Mouse (Mus musculus) liver, embryonic 13.5 days (tissue): Measurements from ENCODE around the gene Fpgs. TPM values are rescaled to one million over a fixed set of nuclear protein-coding genes. Genes with fewer than 3 reads are reported as not detected.

ENCODE experiments used
- ATAC-seq: fragments of 200-750 bp; cut with Nextera tagmentation; 2 replicates; pipeline ENCODE4 v1.8.0; 2017; ENCODE audit warnings: low read depth, mild to moderate bottlenecking, moderate number of reproducible peaks, moderate library complexity
- DNase-seq: peaks from one replicate; pipeline ENCODE4 v3.0.0; 2022
- H3K27ac ChIP-seq: fragments of 300-500 bp; sonication (generic); 2 replicates; pipeline ENCODE4 v1.5.1; 2015; ENCODE audit warnings: moderate library complexity, mild to moderate bottlenecking, inconsistent platforms
- H3K27me3 ChIP-seq: fragments of 300-500 bp; sonication (generic); 2 replicates; pipeline ENCODE4 v1.6.1; 2015; ENCODE audit warnings: mild to moderate bottlenecking, inconsistent platforms
- H3K36me3 ChIP-seq: fragments of 300-500 bp; sonication (generic); 2 replicates; pipeline ENCODE4 v1.6.1; 2015; ENCODE audit warnings: mild to moderate bottlenecking, inconsistent platforms
- H3K4me1 ChIP-seq: fragments of 300-500 bp; sonication (generic); replicated peaks from 2 replicates; pipeline ENCODE4 v1.6.1; 2015; ENCODE audit warnings: inconsistent platforms
- H3K4me2 ChIP-seq: fragments of 300-500 bp; sonication (generic); 2 replicates; pipeline ENCODE4 v1.6.1; 2015; ENCODE audit warnings: inconsistent platforms, mild to moderate bottlenecking, moderate library complexity
- H3K4me3 ChIP-seq: fragments of 300-500 bp; sonication (generic); replicated peaks from 2 replicates; pipeline ENCODE4 v1.5.1; 2015; ENCODE audit warnings: mild to moderate bottlenecking, inconsistent platforms
- H3K9ac ChIP-seq: fragments of 300-500 bp; sonication (generic); 2 replicates; pipeline ENCODE4 v1.6.1; 2015; ENCODE audit warnings: mild to moderate bottlenecking, inconsistent platforms
- H3K9me3 ChIP-seq: fragments of 300-500 bp; sonication (generic); replicated peaks from 2 replicates; pipeline ENCODE4 v1.6.1; 2016; ENCODE audit warnings: inconsistent platforms
- WGBS: fragments of 180-500 bp; shearing (Covaris S2); methylation state at CpG from one replicate; pipeline ENCODE4 v1.1.7; 2015; ENCODE audit not compliant: insufficient replicate concordance; 5-methylcytosine and 5-hydroxymethylcytosine counted together
- microRNA counts: library from miRNA; unstranded; fragments of <30 nt; microRNA quantifications from one replicate; lab custom pipeline; 2016
- microRNA-seq: library from miRNA; unstranded; fragments of <30 nt; microRNA quantifications from one replicate; pipeline ENCODE4, GENCODE M21; 2016
- polyA plus RNA-seq: library from polyadenylated mRNA; unstranded; fragments of >200 nt; fragmentation: Nextera tagmentation; extraction: Ambion mirVana; gene quantifications from 2 replicates; pipeline ENCODE4 v1.2.1, GENCODE M21; 2015

Fpgs gene
- polyA plus RNA-seq, 1 experiment from 2014 or later = 31.1 TPM

DNA sequence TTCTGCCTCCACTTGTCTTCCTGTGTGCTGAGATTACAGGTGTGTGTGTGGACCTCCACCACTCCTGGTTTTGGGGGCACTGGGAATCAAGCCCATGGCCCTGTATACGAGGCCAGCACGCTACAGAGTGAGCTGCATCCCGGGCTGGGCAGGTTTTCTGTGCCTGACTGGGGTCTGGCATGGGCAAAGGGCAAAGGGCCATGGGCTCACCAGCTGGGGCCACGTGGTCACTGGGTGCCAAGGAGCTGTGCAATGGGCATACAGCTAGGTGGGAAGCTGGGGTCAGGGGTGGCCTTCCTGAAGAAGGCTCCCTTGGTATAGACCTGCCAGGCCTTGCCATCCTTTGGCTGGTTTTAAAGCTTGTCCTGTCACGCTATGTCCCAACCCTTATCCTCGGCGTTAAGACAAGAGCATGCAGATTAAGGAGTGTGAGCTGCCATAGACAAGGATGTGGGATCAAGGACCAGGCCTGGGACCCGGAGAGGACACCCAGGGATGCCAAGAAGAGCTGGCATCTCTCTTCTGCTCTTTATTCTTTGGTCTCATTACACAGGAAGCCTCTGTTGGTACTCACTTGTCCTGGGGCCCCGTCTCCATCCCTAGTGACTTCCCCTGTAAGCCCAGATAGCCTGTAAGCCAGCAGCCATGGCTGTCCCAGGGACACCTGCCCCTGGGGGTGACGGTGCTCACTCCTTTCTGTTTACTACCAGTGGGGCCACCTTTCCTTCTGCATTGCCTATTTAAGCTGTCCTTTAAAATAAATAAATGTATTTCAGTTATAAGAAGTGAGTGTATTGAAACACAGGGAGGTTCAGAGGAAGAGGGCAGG, 69.5 kb downstream of the Fpgs start:
- Histone ChIP-seq H3K27me3 (no peaks in the 10 kb centered on the region), H3K4me2 (no peak overlapping the region), H3K27ac (no peak overlapping the region), H3K9me3 (no peaks in the 10 kb centered on the region), H3K4me3 (no peak overlapping the region), H3K4me1 (peaks cover 18% of the 10 kb centered on the region), H3K36me3 (no peaks in the 10 kb centered on the region), H3K9ac (no peak overlapping the region)
- 75% methylated on average over 10 of the region's 10 CpGs for WGBS
- no peak for DNase-seq
- no peak for ATAC-seq

DNA sequence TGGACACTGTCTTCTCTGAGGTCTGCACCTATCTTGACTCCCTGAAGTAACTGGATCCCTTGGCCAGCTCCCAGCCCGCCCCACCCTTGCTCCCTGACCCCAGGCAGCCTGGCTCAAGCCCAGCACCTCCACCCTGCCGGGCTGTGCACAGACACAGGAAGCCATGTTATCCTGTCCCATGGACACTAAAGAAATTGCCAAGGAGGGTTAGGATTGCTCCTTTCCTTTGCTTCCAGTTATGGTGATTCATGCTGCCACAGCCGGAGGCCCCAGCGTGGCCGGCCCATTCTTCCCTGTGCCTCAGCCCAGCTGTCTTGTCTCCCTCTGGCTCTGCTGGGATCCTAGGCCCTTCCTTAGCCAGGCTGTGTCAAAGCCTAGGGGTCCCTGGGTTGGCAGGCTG, 70.3 kb downstream of the Fpgs start:
- Histone ChIP-seq H3K4me1 (peaks cover 18% of the 10 kb centered on the region), H3K9ac (no peak overlapping the region), H3K9me3 (no peaks in the 10 kb centered on the region), H3K36me3 (no peaks in the 10 kb centered on the region), H3K27me3 (no peaks in the 10 kb centered on the region), H3K4me3 (no peak overlapping the region), H3K27ac (no peak overlapping the region), H3K4me2 (no peak overlapping the region)
- DNase-seq (no peak), ATAC-seq (no peak)
- 73% methylated on average over 5 of the region's 5 CpGs for WGBS

MicroRNAs within 50 kb of the gene (microRNA counts, 519-probe panel; counts per million panel counts)
- microRNA mmu-miR-1954 (lab: Ali Mortazavi, UCI) = 114 counts per million
- 114 counts per million for microRNA mmu-miR-2861 (lab: Ali Mortazavi, UCI)

Small RNA genes within 50 kb of the gene (microRNA-seq; reads per million reads assigned to microRNA genes)
- gene Gm47291 (not detected), gene Mir1954 (not detected), gene Mir2861 (not detected), gene Mir3960 (not detected), gene Mir8093 (not detected)

Other genes with a start within 250 kb of the Fpgs start
- 1.0 and 1.1 TPM in 2 replicates for gene Fam102a, start 168.8 kb downstream of the Fpgs start, polyA plus RNA-seq
- 60.4 and 64.2 TPM in 2 replicates for gene Dpm2, start 133.3 kb downstream of the Fpgs start, polyA plus RNA-seq
- gene Pip5kl1, start 129.3 kb downstream of the Fpgs start, polyA plus RNA-seq = 0.10 TPM in 1 of 2 replicates, not detected in the other
- not detected in 2 replicates for gene 9430097D07Rik, start 128.5 kb downstream of the Fpgs start, polyA plus RNA-seq
- 13.5 and 14.1 TPM in 2 replicates for gene St6galnac4, start 117.0 kb downstream of the Fpgs start, polyA plus RNA-seq
- 10.0 and 12.8 TPM in 2 replicates for gene St6galnac6, start 104.4 kb downstream of the Fpgs start, polyA plus RNA-seq
- 2.2 and 2.3 TPM in 2 replicates for gene Ak1, start 82.4 kb downstream of the Fpgs start, polyA plus RNA-seq
- 20.6 and 23.4 TPM in 2 replicates for gene Eng, start 57.5 kb downstream of the Fpgs start, polyA plus RNA-seq
- gene Cdk9, start 8.9 kb upstream of the Fpgs start, polyA plus RNA-seq = 60.4 TPM in 2 replicates
- gene Sh2d3c, start 16.9 kb upstream of the Fpgs start, polyA plus RNA-seq = 5.4 and 5.6 TPM in 2 replicates
- gene 6330409D20Rik, start 36.9 kb upstream of the Fpgs start, polyA plus RNA-seq = 0.15 TPM in 1 of 2 replicates, not detected in the other
- 30.1 TPM in 2 replicates for gene Tor2a, start 53.1 kb upstream of the Fpgs start, polyA plus RNA-seq
- 0.07 and 0.13 TPM in 2 replicates for gene Ttc16, start 71.5 kb upstream of the Fpgs start, polyA plus RNA-seq
- gene Ptrh1, start 71.6 kb upstream of the Fpgs start, polyA plus RNA-seq = 2.4 and 3.6 TPM in 2 replicates
- gene Cfap157, start 80.3 kb upstream of the Fpgs start, polyA plus RNA-seq = 0.24 and 0.25 TPM in 2 replicates
- gene Stxbp1, start 143.1 kb upstream of the Fpgs start, polyA plus RNA-seq = 3.3 and 3.7 TPM in 2 replicates
- 7.0 and 7.6 TPM in 2 replicates for gene Fam129b, start 172.0 kb upstream of the Fpgs start, polyA plus RNA-seq